Mouse (Mus musculus): ENCODE results near the gene Cenpb. TPM values are rescaled to one million over a fixed set of nuclear protein-coding genes. Genes with fewer than 3 reads are reported as not detected.

Gene Cenpb
- polyA plus RNA-seq, 1 experiment from 2014 or later = 9.0 TPM

DNA sequence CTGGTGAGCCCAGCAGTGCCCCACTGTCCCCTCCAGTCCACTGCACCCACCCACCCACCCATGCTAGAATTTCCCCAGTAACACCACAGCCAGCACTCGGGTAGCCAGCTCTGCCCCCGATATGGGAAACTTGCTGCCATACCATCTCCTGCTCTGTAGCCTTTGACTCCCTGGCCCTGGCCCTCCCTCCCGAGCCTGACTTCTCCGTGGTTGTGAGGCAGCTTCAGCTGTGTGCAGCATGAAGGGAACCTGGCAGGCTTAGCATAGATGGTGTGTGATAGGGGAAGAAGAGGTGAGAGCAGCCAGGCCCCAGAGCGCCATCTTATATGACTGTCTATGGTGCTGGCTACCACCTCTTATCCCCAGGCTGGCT lies 39.3 kb downstream of the Cenpb start:
- no peak for DNase-seq (ENCODE audit: low spot score)
- Histone ChIP-seq H3K9ac (ENCODE audit: low read depth, low read length) (no peak overlapping the region), H3K4me3 (ENCODE audit: low read depth, low read length) (no peak overlapping the region), H3K36me3 (ENCODE audit: control insufficient read depth, insufficient read depth, low read length) (peaks cover 6% of the 10 kb centered on the region), H3K27me3 (ENCODE audit: control insufficient read depth, insufficient read depth, low read length) (no peaks in the 10 kb centered on the region), H3K9me3 (ENCODE audit: control insufficient read depth, low read length) (no peaks in the 10 kb centered on the region), H3K27ac (ENCODE audit: low read depth, low read length) (no peak overlapping the region), H3K4me2 (replicated peaks; ENCODE audit: low read depth, low read length) (no peak overlapping the region), H3K4me1 (replicated peaks; ENCODE audit: control insufficient read depth, insufficient read depth, low read length) (no peaks in the 10 kb centered on the region; the same call in 1 of the 2 replicates)
- 82% methylated on average over 5 of the region's 5 CpGs for WGBS
- ATAC-seq (ENCODE audit: low FRiP score) = no peak

DNA sequence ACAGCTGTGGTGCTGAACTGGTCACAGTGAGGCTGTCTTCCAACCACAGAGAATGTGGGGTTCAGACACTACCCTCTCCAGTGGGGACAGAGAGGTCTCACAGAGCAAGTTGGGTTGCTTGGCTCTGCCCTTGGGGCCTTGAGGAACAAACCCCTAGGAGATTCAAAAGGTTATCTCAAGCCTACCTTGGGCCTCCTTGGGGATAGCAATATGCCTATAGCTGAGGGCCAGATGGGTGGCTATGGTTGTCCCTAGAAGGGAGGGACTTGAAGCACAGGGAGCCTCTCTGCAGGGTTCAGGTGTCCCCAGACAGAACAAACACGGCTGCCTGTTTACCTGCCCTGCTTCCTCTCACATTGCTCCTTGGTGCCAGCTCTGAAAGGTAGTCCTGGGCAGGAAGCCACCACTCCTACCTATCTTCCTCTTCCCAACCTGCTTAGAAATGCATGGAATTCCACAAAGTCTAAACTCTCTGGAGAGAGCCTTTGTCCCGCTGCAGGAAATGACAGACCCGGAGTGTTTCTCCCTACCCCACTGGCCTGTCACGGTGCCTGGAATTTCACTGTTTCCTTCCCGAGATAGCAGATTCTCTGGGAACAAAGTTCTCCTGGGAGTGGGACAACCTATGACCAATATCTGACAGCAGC lies 39.9 kb downstream of the Cenpb start:
- H3K4me3 ChIP-seq (ENCODE audit: low read depth, low read length) = no peak overlapping the region
- peaks cover 6% of the 10 kb centered on the region for H3K36me3 ChIP-seq (ENCODE audit: control insufficient read depth, insufficient read depth, low read length)
- H3K27me3 ChIP-seq (ENCODE audit: control insufficient read depth, insufficient read depth, low read length) = no peaks in the 10 kb centered on the region
- H3K9ac ChIP-seq (ENCODE audit: low read depth, low read length) = no peak overlapping the region
- DNase-seq (ENCODE audit: low spot score) (no peak), ATAC-seq (ENCODE audit: low FRiP score) (no peak)
- H3K4me2 ChIP-seq (replicated peaks; ENCODE audit: low read depth, low read length) = no peak overlapping the region
- no peaks in the 10 kb centered on the region; the same call in 1 of the 2 replicates for H3K4me1 ChIP-seq (replicated peaks; ENCODE audit: control insufficient read depth, insufficient read depth, low read length)
- H3K9me3 ChIP-seq (ENCODE audit: control insufficient read depth, low read length) = no peaks in the 10 kb centered on the region
- 67% methylated on average over 5 of the region's 5 CpGs for WGBS
- H3K27ac ChIP-seq (ENCODE audit: low read depth, low read length) = no peak overlapping the region

DNA sequence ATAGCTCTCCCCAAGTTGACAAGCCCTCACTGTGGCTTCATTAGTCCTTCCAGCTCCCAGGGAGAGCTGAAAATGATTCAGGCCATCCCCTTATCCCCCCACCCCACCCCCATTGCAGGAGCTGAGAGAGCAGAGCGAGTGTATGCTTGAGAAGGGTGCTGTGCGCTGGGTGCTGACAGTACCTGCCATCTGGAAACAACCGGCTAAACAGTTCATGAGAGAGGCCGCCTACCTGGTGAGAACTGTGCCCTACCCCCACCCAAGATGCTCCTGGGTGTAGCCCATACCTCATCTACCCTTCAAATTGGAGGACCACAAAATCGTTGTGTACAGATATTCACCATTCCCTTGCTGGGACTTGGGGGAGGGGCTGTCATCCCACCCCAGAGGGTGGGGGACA lies 40.6 kb downstream of the Cenpb start:
- Histone ChIP-seq H3K4me1 (replicated peaks; ENCODE audit: control insufficient read depth, insufficient read depth, low read length) (no peaks in the 10 kb centered on the region; the same call in 1 of the 2 replicates), H3K9me3 (ENCODE audit: control insufficient read depth, low read length) (no peaks in the 10 kb centered on the region), H3K27ac (ENCODE audit: low read depth, low read length) (no peak overlapping the region), H3K4me2 (replicated peaks; ENCODE audit: low read depth, low read length) (no peak overlapping the region), H3K36me3 (ENCODE audit: control insufficient read depth, insufficient read depth, low read length) (no peaks in the 10 kb centered on the region; the same call in 1 of the 2 replicates), H3K4me3 (ENCODE audit: low read depth, low read length) (no peak overlapping the region), H3K27me3 (ENCODE audit: control insufficient read depth, insufficient read depth, low read length) (no peaks in the 10 kb centered on the region), H3K9ac (ENCODE audit: low read depth, low read length) (no peak overlapping the region)
- no peak for DNase-seq (ENCODE audit: low spot score)
- ATAC-seq (ENCODE audit: low FRiP score) = no peak
- whole genome bisulfite sequencing = 88% methylated on average over 5 of the region's 5 CpGs

DNA sequence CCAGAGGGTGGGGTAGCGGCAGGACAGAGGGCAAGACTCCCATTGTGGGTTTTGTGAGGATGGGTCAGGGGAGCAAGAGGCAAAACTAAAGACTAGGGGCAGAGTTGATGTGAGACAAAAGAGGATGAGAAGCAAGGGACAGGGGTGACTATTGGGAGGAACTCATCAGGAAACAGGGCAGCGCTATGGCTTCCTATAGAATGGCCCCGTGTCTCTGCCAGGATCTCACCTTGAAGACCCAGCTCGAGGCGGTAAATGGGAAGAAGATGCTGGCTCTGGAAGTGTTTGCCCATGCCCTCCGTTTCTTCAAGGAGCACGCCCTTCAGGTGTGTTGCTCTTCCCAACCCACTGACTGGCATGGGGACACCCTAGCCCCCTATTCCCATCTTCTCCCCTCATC lies 41.1 kb downstream of the Cenpb start:
- H3K9ac ChIP-seq (ENCODE audit: low read depth, low read length) = no peak overlapping the region
- no peaks in the 10 kb centered on the region; the same call in 1 of the 2 replicates for H3K4me1 ChIP-seq (replicated peaks; ENCODE audit: control insufficient read depth, insufficient read depth, low read length)
- H3K4me3 ChIP-seq (ENCODE audit: low read depth, low read length) = no peak overlapping the region
- no peak overlapping the region for H3K27ac ChIP-seq (ENCODE audit: low read depth, low read length)
- DNase-seq (ENCODE audit: low spot score) (no peak), ATAC-seq (ENCODE audit: low FRiP score) (no peak)
- no peaks in the 10 kb centered on the region for H3K27me3 ChIP-seq (ENCODE audit: control insufficient read depth, insufficient read depth, low read length)
- H3K36me3 ChIP-seq (ENCODE audit: control insufficient read depth, insufficient read depth, low read length) = no peaks in the 10 kb centered on the region
- 74% methylated on average over 7 of the region's 7 CpGs for WGBS
- no peak overlapping the region for H3K4me2 ChIP-seq (replicated peaks; ENCODE audit: low read depth, low read length)
- H3K9me3 ChIP-seq (ENCODE audit: control insufficient read depth, low read length) = no peaks in the 10 kb centered on the region

DNA sequence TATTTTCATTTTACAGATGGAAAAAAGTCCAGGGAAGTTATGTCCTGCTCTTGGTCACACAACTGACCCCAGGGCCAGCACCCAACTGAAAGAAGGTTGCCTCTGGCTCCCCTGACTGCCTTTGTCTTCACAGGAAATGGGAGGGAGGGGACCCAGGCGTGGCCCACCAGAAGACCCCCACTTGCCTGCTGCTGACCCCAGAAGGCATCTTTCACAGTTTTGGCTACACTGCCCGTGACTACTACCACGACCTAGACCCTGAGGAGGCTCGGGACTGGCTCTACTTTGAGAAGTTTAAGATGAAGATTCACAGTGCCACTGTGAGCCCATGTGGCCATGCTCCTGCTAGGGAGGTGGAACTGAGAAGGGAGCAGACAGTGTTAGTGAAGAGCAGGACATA lies 41.6 kb downstream of the Cenpb start:
- ATAC-seq (ENCODE audit: low FRiP score) = no peak
- WGBS = 81% methylated on average over 4 of the region's 4 CpGs
- H3K4me1 ChIP-seq (replicated peaks; ENCODE audit: control insufficient read depth, insufficient read depth, low read length) = no peaks in the 10 kb centered on the region; the same call in 1 of the 2 replicates

DNA sequence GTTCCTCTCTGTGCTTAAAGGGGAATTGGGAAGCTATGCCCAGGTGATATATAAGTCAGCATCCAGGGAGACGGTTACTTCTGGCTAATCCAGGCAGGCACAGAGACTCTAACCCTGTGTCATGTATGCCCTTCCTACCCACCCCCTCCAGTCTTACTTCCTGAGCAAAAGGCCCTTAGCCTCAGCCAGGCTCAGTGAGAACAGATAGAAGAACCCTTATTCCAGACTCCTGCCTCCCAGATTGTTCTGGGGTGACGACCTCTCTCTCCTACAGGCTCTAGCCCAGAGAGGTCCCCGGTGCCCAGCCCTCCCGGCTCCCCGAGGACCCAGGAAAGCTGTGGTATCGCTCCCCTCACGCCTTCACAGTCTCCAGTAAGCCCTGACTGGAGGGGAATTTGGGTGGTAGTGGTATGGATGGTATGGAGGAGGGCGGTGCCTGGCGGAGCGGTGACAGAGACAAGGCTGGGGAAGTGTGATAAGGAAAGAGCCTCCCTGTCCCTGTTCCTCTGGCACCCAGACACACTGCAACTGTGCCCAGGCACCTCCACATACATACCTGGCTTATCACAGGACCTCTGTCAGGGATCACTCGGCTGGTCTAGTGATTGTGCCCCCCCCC lies 44.2 kb downstream of the Cenpb start:
- 73% methylated on average over 11 of the region's 11 CpGs for WGBS
- ATAC-seq (ENCODE audit: low FRiP score) (no peak), DNase-seq (ENCODE audit: low spot score) (no peak)
- Histone ChIP-seq H3K4me3 (ENCODE audit: low read depth, low read length) (no peak overlapping the region), H3K27ac (ENCODE audit: low read depth, low read length) (no peak overlapping the region), H3K9ac (ENCODE audit: low read depth, low read length) (no peak overlapping the region), H3K4me2 (replicated peaks; ENCODE audit: low read depth, low read length) (no peak overlapping the region), H3K9me3 (ENCODE audit: control insufficient read depth, low read length) (no peaks in the 10 kb centered on the region), H3K36me3 (ENCODE audit: control insufficient read depth, insufficient read depth, low read length) (no peaks in the 10 kb centered on the region), H3K4me1 (replicated peaks; ENCODE audit: control insufficient read depth, insufficient read depth, low read length) (no peaks in the 10 kb centered on the region), H3K27me3 (ENCODE audit: control insufficient read depth, insufficient read depth, low read length) (no peaks in the 10 kb centered on the region)

More for the DNA sequence above, 41.6 kb downstream of the Cenpb start:
- H3K9ac ChIP-seq (ENCODE audit: low read depth, low read length) = no peak overlapping the region
- H3K9me3 ChIP-seq (ENCODE audit: control insufficient read depth, low read length) = no peaks in the 10 kb centered on the region
- no peak for DNase-seq (ENCODE audit: low spot score)
- H3K4me3 ChIP-seq (ENCODE audit: low read depth, low read length) = no peak overlapping the region
- no peak overlapping the region for H3K4me2 ChIP-seq (replicated peaks; ENCODE audit: low read depth, low read length)
- H3K36me3 ChIP-seq (ENCODE audit: control insufficient read depth, insufficient read depth, low read length) = no peaks in the 10 kb centered on the region
- no peaks in the 10 kb centered on the region for H3K27me3 ChIP-seq (ENCODE audit: control insufficient read depth, insufficient read depth, low read length)
- H3K27ac ChIP-seq (ENCODE audit: low read depth, low read length) = no peak overlapping the region

DNA sequence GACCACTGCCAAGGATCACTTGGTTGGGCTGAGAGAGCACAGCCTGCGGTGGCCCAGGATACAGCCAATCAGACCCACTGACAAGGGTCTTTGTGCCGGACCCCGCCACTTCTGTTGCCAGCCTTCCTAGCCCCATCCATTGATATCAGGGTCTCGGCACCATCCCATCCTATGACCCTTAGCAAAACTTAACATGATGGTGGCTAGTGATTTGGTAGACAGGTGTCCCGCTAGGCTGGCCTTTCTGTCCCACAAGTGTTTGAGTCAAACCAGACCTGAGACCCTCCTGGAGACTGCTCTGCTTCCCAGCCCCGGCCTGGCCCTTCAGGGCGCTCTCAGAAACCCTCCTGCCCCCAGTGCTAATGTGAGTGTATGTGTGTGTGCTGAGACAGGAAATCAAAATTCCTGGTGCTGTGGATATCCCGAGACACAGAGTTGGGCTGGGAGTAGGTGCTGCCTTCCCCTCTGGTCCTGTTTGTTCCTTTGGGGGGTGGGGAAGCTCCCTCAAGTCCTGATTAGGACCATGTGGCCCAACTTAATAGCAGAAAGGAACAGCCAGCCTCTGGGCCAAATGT lies 45.0 kb downstream of the Cenpb start:
- 84% methylated on average over 8 of the region's 8 CpGs for WGBS
- Histone ChIP-seq H3K4me1 (replicated peaks; ENCODE audit: control insufficient read depth, insufficient read depth, low read length) (no peaks in the 10 kb centered on the region), H3K36me3 (ENCODE audit: control insufficient read depth, insufficient read depth, low read length) (no peaks in the 10 kb centered on the region), H3K4me2 (replicated peaks; ENCODE audit: low read depth, low read length) (no peak overlapping the region), H3K4me3 (ENCODE audit: low read depth, low read length) (no peak overlapping the region), H3K27me3 (ENCODE audit: control insufficient read depth, insufficient read depth, low read length) (no peaks in the 10 kb centered on the region), H3K9me3 (ENCODE audit: control insufficient read depth, low read length) (no peaks in the 10 kb centered on the region), H3K27ac (ENCODE audit: low read depth, low read length) (no peak overlapping the region), H3K9ac (ENCODE audit: low read depth, low read length) (no peak overlapping the region)
- DNase-seq (ENCODE audit: low spot score) = no peak
- ATAC-seq (ENCODE audit: low FRiP score) = no peak

DNA sequence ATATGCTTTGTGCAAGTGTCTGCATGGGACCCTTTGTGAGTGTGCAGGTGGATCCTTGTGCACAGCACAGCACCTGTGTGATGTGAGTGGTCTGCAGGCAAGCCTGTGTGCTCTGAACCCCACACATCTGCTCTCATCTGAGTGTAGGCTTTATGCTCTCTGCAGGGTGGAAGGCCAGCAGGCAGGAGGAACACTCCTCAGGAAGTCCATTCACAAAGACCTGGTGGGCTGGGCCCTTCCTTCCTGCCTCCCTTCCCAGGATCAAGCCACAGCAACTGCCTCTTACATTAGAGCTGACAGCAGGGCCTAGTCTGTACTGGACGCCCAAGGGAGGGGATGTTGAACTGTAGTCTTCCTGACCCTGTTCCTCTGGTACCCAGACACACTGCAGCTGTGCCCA lies 45.5 kb downstream of the Cenpb start:
- H3K9me3 ChIP-seq (ENCODE audit: control insufficient read depth, low read length) = no peaks in the 10 kb centered on the region
- H3K4me3 ChIP-seq (ENCODE audit: low read depth, low read length) = no peak overlapping the region
- no peak overlapping the region for H3K27ac ChIP-seq (ENCODE audit: low read depth, low read length)
- no peak overlapping the region for H3K4me2 ChIP-seq (replicated peaks; ENCODE audit: low read depth, low read length)
- H3K36me3 ChIP-seq (ENCODE audit: control insufficient read depth, insufficient read depth, low read length) = no peaks in the 10 kb centered on the region
- H3K4me1 ChIP-seq (replicated peaks; ENCODE audit: control insufficient read depth, insufficient read depth, low read length) = no peaks in the 10 kb centered on the region
- DNase-seq (ENCODE audit: low spot score) = no peak
- H3K27me3 ChIP-seq (ENCODE audit: control insufficient read depth, insufficient read depth, low read length) = no peaks in the 10 kb centered on the region
- no peak overlapping the region for H3K9ac ChIP-seq (ENCODE audit: low read depth, low read length)
- WGBS = 40% methylated on average over 1 of the region's 1 CpGs
- ATAC-seq (ENCODE audit: low FRiP score) = no peak

Measured in hindbrain, embryonic 11.5 days (tissue).